Mouse (Mus musculus): Measurements from ENCODE around the gene Dync1i2.

GRCm38 (mm10) chr2:71177250-71177615 is 34.3 kb upstream of the Dync1i2 start:
- no peak for TF ChIP-seq POLR2A (IDR thresholded peaks at IDR 0.05; ENCODE audit: borderline replicate concordance, extremely low read depth, low read depth, low read length)
- no peak for TF ChIP-seq CTCF (IDR thresholded peaks at IDR 0.05; ENCODE audit: insufficient read depth, low read length)

All from lung, adult 2 months (tissue).